Mouse (Mus musculus): ENCODE results near the gene Ccdc106. TPM values are rescaled to one million over a fixed set of nuclear protein-coding genes. Genes with fewer than 3 reads are reported as not detected.
"Not testable (repeated sequence)": the region's sequence is repeated elsewhere in the genome, so short reads cannot be mapped to it uniquely, and the experiment has no call there.

Ccdc106 gene
- total RNA-seq (2021), result 10 to 100 TPM; 59.9 to 60.2 TPM
- long read RNA-seq, transcript Ccdc106-201 (5 exons, 1,534 nt), result major isoform, 20 of 69 reads
- long read RNA-seq, partial matches to known transcripts, result 10 of 69 reads
- long read RNA-seq, other reads (novel, unspliced or antisense), result 37 of 69 reads

GRCm38 (mm10) chr7:5020000-5020681, at the start of gene Ccdc106, which contains the start of gene Zfp865:
Gene Ccdc106, plus strand, starts transcription at chr7:5020553.
Gene Zfp865, plus strand, starts transcription at chr7:5020376.
- DNase-seq (ENCODE audit: low spot score in 2 of 2), result peak; percentile 98 to 99

GRCm38 (mm10) chr7:4971068-4971467, 49.3 kb upstream of the Ccdc106 start, which contains the start of gene Sbk3:
Gene Sbk3, minus strand, starts transcription at chr7:4971168.
- no peak for DNase-seq (ENCODE audit: low spot score in 2 of 2)

- no peak for DNase-seq (ENCODE audit: low spot score in 2 of 2)
These were observed 48.6 kb upstream of the Ccdc106 start for GRCm38 (mm10) chr7:4971710-4972109.

GRCm38 (mm10) chr7:4972321-4973047, 47.9 kb upstream of the Ccdc106 start:
- no peak for DNase-seq (ENCODE audit: low spot score in 2 of 2)

DNA sequence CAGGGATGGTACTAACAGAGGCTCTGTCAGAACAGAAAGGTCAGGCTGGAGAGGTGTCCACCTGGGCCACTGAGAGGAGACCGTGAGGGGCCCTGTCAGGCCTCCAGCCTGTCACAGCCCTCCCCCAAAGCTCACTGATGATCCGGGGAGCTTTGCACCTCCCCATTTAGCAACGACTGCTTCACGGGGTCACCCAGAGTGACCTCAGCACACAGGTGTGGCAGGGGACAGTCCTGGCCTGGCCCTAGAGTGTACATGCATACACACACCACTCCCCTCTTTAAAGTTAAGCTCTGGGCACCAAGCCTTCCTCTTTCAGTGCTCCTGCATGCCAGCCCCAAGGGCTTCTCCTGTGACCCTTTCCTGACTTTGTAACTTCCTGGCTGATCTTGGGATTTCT, 44.9 kb upstream of the Ccdc106 start:
- no peak for DNase-seq (ENCODE audit: low spot score in 2 of 2)

GRCm38 (mm10) chr7:4976832-4977231, 43.5 kb upstream of the Ccdc106 start:
- DNase-seq (ENCODE audit: low spot score in 2 of 2), result no peak

GRCm38 (mm10) chr7:4988250-4988649, 32.1 kb upstream of the Ccdc106 start:
- DNase-seq (ENCODE audit: low spot score in 2 of 2), result no peak

- DNase-seq (ENCODE audit: low spot score in 2 of 2), result no peak
These were observed 26.9 kb upstream of the Ccdc106 start for GRCm38 (mm10) chr7:4993347-4993998.

- no peak for DNase-seq (ENCODE audit: low spot score in 2 of 2)
These were observed 26.2 kb upstream of the Ccdc106 start for GRCm38 (mm10) chr7:4993999-4994788.

GRCm38 (mm10) chr7:4995268-4996002, 24.9 kb upstream of the Ccdc106 start:
- DNase-seq (ENCODE audit: low spot score in 2 of 2), result no peak

DNA sequence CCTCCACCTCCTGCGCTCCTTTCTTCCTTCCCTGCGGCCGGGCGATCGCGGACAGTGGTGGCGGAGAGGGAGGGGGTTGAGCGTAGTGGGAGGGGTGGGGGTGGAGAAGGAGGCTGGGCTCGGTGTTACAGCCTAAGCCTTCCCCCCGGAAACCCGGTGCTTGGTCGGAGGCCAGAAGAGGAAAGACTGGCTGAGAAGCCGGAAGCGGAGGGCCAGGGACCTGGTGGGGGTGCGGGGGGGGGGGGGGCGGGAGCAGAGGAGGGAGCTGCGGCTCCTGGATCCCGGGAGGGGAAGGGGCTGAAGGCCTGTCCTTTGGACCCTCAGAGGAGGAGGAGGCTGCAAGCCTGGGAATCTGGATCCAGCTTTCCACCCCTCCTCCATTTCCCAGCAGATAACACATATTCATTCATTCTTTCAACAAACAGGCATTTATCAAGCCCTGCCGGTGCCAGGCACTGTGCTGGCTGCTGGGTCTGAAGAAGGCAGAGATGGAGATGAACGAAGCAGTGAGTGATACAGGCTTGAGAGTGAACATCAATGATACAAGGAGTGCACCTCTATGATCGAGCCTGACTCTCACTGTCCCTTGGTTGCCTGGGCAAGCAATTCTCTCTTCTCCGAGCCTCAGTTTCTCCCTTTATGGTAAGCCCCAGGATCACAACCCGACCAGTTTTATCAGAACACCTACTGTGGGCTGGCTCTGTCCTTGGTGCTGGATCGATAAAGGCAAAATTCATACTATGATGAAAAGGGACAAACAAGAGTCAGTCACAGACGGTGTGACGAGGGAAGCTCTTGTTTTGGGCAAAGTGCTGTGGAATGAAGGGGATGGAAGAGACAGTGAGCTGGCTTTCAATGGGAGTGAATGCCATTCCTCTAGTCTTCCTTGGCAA, 24.1 kb upstream of the Ccdc106 start, which contains the start of gene Zfp579:
TSS of gene Zfp579 (minus strand) at position 156 of the 893 bp plus-strand sequence.
- DNase-seq (ENCODE audit: low spot score in 2 of 2), result peak; percentile 99

DNA sequence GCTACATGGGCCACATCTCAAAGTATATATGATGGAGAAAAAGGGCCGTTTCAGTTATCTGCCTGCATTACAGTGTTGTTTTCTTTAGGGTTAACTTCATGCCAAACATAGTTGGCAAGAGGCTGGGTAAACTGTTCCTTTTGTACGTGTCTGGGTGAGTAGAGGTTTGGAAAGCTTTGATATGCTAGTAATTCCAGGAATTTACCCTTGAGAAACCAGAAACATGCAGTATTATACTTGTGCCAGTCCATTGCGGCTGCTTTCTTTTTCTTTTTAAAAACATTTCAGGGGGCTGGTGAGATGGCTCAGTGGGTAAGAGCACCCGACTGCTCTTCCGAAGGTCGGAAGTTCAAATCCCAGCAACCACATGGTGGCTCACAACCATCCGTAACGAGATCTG, 23.4 kb upstream of the Ccdc106 start:
- no peak for DNase-seq (ENCODE audit: low spot score in 2 of 2)

DNA sequence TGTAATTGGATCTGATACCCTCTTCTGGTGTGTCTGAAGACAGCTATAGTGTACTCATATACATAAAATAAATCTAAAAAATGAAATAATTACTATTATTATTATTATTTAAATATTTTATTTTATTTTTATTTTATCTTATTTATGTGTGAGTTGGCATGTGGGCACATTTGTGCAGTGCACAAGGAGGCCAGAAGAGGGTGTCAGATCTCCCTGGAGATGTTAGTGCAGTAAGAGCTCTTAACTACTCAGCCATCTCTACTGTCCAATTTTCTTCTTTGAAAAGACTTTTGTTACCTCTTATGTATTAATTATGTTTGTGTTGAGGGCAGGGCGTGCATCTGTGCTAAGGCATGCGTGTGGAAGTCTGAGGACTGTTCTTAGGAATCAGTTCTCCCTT, 20.5 kb upstream of the Ccdc106 start:
- no peak for DNase-seq (ENCODE audit: low spot score in 2 of 2)

DNA sequence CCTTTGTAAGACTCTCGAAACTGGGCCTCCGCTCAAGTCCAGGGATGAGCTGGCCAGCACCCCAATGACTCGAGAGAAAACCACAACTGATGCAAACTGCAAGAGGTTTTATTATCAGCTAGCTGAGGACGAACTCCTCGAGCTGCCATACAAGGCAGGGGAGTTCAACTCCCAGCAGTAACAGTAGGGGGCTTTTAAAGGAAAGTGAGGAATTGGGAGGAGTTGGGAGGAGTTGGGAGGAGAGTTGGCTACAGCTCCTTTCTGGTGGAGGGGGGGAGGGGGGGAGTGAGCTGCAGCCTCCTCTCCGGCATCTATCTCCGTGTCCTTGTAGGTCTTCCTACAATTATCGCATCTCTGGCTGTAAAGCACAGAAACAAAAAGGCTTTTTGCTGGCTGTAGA, 17.5 kb upstream of the Ccdc106 start:
- DNase-seq (ENCODE audit: low spot score in 2 of 2), result not testable (repeated sequence)

- DNase-seq (ENCODE audit: low spot score in 2 of 2), result no peak
These were observed 12.1 kb upstream of the Ccdc106 start for GRCm38 (mm10) chr7:5008229-5008628.

- DNase-seq (ENCODE audit: low spot score in 2 of 2), result no peak
These were observed 7.5 kb upstream of the Ccdc106 start for GRCm38 (mm10) chr7:5012681-5013513.

- peak; percentile 96 to 98 for DNase-seq (ENCODE audit: low spot score in 2 of 2)
These were observed 5.9 kb upstream of the Ccdc106 start, which contains the start of the genes Zfp524 and Fiz1 for GRCm38 (mm10) chr7:5014251-5015117. Gene Zfp524, plus strand, starts transcription at chr7:5014415. Gene Fiz1, minus strand, starts transcription at chr7:5014697.
